Mouse (Mus musculus) macrophage (primary cell): ENCODE measurements around the gene Dstyk. TPM values are rescaled to one million over a fixed set of nuclear protein-coding genes. Genes with fewer than 3 reads are reported as not detected.

ENCODE experiments used
- H3K27ac ChIP-seq: fragments of 350-480 bp; formaldehyde crosslinking; 2 replicates; pipeline ENCODE4 v1.9.0; 2021
- H3K36me3 ChIP-seq: fragments of 350-480 bp; formaldehyde crosslinking; 2 replicates; pipeline ENCODE4 v1.9.0; 2021; ENCODE audit errors: inconsistent target
- H3K4me3 ChIP-seq: fragments of 350-480 bp; formaldehyde crosslinking; 2 replicates; pipeline ENCODE4 v1.9.0; 2021; ENCODE audit errors: inconsistent target
- H3K79me2 ChIP-seq: fragments of 350-480 bp; formaldehyde crosslinking; 2 replicates; pipeline ENCODE4 v1.9.0; 2021; ENCODE audit errors: inconsistent target
- WGBS: methylation state at CpG from one replicate; pipeline ENCODE4 v1.1.7; 2026; ENCODE audit warnings: inconsistent platforms; ENCODE audit not compliant: missing documents; 5-methylcytosine and 5-hydroxymethylcytosine counted together
- polyA plus RNA-seq: library from polyadenylated mRNA; stranded (reverse); fragments of 250-400 nt; gene quantifications from 3 replicates; pipeline ENCODE4 v1.2.4, GENCODE M21; 2018; ENCODE audit warnings: inconsistent platforms

Dstyk gene
- polyA plus RNA-seq, 1 experiment from 2014 or later: 9.6 TPM

GRCm38 (mm10) chr1:132380550-132381100, 36.7 kb upstream of the Dstyk start:
- Histone ChIP-seq H3K27ac (no peak overlapping the region), H3K36me3 (no peaks in the 10 kb centered on the region), H3K4me3 (no peak overlapping the region), H3K79me2 (no peaks in the 10 kb centered on the region)
- WGBS: 89% methylated on average over 26 of the region's 27 CpGs

- H3K4me3 ChIP-seq: no peak overlapping the region
- H3K79me2 ChIP-seq: no peaks in the 10 kb centered on the region
- H3K36me3 ChIP-seq: no peaks in the 10 kb centered on the region
- 50% methylated on average over 10 of the region's 10 CpGs for WGBS
- H3K27ac ChIP-seq: no peak overlapping the region
Observed at GRCm38 (mm10) chr1:132381929-132382328, 35.4 kb upstream of the Dstyk start.

- WGBS: 81% methylated on average over 8 of the region's 8 CpGs
- no peaks in the 10 kb centered on the region for H3K36me3 ChIP-seq
- peak overlapping the region; percentile 67 for H3K27ac ChIP-seq
- no peaks in the 10 kb centered on the region for H3K79me2 ChIP-seq
- no peak overlapping the region for H3K4me3 ChIP-seq
Observed at GRCm38 (mm10) chr1:132384001-132384554, 33.3 kb upstream of the Dstyk start.

- Histone ChIP-seq H3K27ac (peak overlapping the region; percentile 67; the same call in 1 of the 2 replicates), H3K4me3 (no peak overlapping the region), H3K36me3 (no peaks in the 10 kb centered on the region), H3K79me2 (no peaks in the 10 kb centered on the region)
- WGBS: 97% methylated on average over 14 of the region's 14 CpGs
Observed at GRCm38 (mm10) chr1:132385266-132385665, 32.1 kb upstream of the Dstyk start.

GRCm38 (mm10) chr1:132385711-132386110, 31.6 kb upstream of the Dstyk start:
- no peak overlapping the region for H3K4me3 ChIP-seq
- 92% methylated on average over 4 of the region's 4 CpGs for WGBS
- no peak overlapping the region for H3K27ac ChIP-seq
- H3K36me3 ChIP-seq: no peaks in the 10 kb centered on the region
- H3K79me2 ChIP-seq: no peaks in the 10 kb centered on the region

GRCm38 (mm10) chr1:132386266-132386665, 31.1 kb upstream of the Dstyk start:
- 84% methylated on average over 4 of the region's 4 CpGs for WGBS
- no peak overlapping the region for H3K4me3 ChIP-seq
- no peaks in the 10 kb centered on the region for H3K79me2 ChIP-seq
- no peak overlapping the region for H3K27ac ChIP-seq
- no peaks in the 10 kb centered on the region for H3K36me3 ChIP-seq

- H3K4me3 ChIP-seq: no peak overlapping the region
- H3K27ac ChIP-seq: no peak overlapping the region
- no peaks in the 10 kb centered on the region for H3K36me3 ChIP-seq
- no peaks in the 10 kb centered on the region for H3K79me2 ChIP-seq
- WGBS: 62% methylated on average over 4 of the region's 4 CpGs
Observed at GRCm38 (mm10) chr1:132387943-132388342, 29.4 kb upstream of the Dstyk start.

- Histone ChIP-seq H3K27ac (no peak overlapping the region), H3K79me2 (no peaks in the 10 kb centered on the region), H3K36me3 (no peaks in the 10 kb centered on the region), H3K4me3 (no peak overlapping the region)
- 66% methylated on average over 8 of the region's 8 CpGs for WGBS
Observed at GRCm38 (mm10) chr1:132388813-132389803, 28.2 kb upstream of the Dstyk start.

GRCm38 (mm10) chr1:132389886-132390585, 27.3 kb upstream of the Dstyk start:
- Histone ChIP-seq H3K79me2 (no peaks in the 10 kb centered on the region), H3K36me3 (no peaks in the 10 kb centered on the region), H3K4me3 (peak overlapping the region; percentile 46), H3K27ac (no peak overlapping the region)
- 50% methylated on average over 15 of the region's 15 CpGs for WGBS

GRCm38 (mm10) chr1:132390691-132391579, 26.4 kb upstream of the Dstyk start, which contains the start of gene Tmcc2:
TSS of gene Tmcc2 (minus strand) at chr1:132391281.
- H3K36me3 ChIP-seq: no peaks in the 10 kb centered on the region
- WGBS: under 1% methylated on average over 41 of the region's 50 CpGs
- no peak within 1 kb of the TSS for H3K27ac ChIP-seq
- peak within 1 kb of the TSS; percentile 46 for H3K4me3 ChIP-seq
- H3K79me2 ChIP-seq: no peaks in the 10 kb centered on the region

GRCm38 (mm10) chr1:132391580-132392022, 25.8 kb upstream of the Dstyk start:
- 3% methylated on average over 39 of the region's 54 CpGs for WGBS
- Histone ChIP-seq H3K36me3 (no peaks in the 10 kb centered on the region), H3K4me3 (no peak overlapping the region; the same call in 1 of the 2 replicates), H3K27ac (no peak overlapping the region), H3K79me2 (no peaks in the 10 kb centered on the region)

- H3K36me3 ChIP-seq: no peaks in the 10 kb centered on the region
- no peaks in the 10 kb centered on the region for H3K79me2 ChIP-seq
- H3K4me3 ChIP-seq: no peak overlapping the region
- WGBS: 93% methylated on average over 5 of the region's 5 CpGs
- no peak overlapping the region for H3K27ac ChIP-seq
Observed at GRCm38 (mm10) chr1:132392872-132393271, 24.5 kb upstream of the Dstyk start.

GRCm38 (mm10) chr1:132396705-132397104, 20.6 kb upstream of the Dstyk start:
- no peaks in the 10 kb centered on the region for H3K36me3 ChIP-seq
- H3K27ac ChIP-seq: no peak overlapping the region
- H3K4me3 ChIP-seq: no peak overlapping the region
- H3K79me2 ChIP-seq: no peaks in the 10 kb centered on the region
- 67% methylated on average over 2 of the region's 2 CpGs for WGBS
